Mouse (Mus musculus): ENCODE data around the gene Hsd11b1. TPM values are rescaled to one million over a fixed set of nuclear protein-coding genes. Genes with fewer than 3 reads are reported as not detected.
"Not testable (repeated sequence)": the region's sequence is repeated elsewhere in the genome, so short reads cannot be mapped to it uniquely, and the experiment has no call there.

The Hsd11b1 gene
- total RNA-seq (2021), result 1 to 10 TPM; 6.7 to 7.2 TPM

- no peak for DNase-seq (ENCODE audit: low spot score)
- intact Hi-C loops (cut with DNase I), result no loop called here
Measured at GRCm38 (mm10) chr1:193263955-193264598, at the start of gene Hsd11b1. Gene Hsd11b1, minus strand, starts transcription at chr1:193264075.

- no peak for DNase-seq (ENCODE audit: low spot score)
- intact Hi-C loops (cut with DNase I), result no loop called here
Measured at GRCm38 (mm10) chr1:193311596-193311995, 47.7 kb upstream of the Hsd11b1 start.

GRCm38 (mm10) chr1:193310519-193311085 is 46.7 kb upstream of the Hsd11b1 start:
- intact Hi-C loops (cut with DNase I), result no loop called here
- DNase-seq (ENCODE audit: low spot score), result no peak

- intact Hi-C loops (cut with DNase I), result no loop called here
- DNase-seq (ENCODE audit: low spot score), result no peak
Measured at GRCm38 (mm10) chr1:193309785-193310518, 46.1 kb upstream of the Hsd11b1 start.

GRCm38 (mm10) chr1:193306832-193307231 is 43.0 kb upstream of the Hsd11b1 start:
- intact Hi-C loops (cut with DNase I), result no loop called here
- no peak for DNase-seq (ENCODE audit: low spot score)

- no peak for DNase-seq (ENCODE audit: low spot score)
- intact Hi-C loops (cut with DNase I), result no loop called here
Measured at GRCm38 (mm10) chr1:193305386-193305785, 41.5 kb upstream of the Hsd11b1 start.

- no peak for DNase-seq (ENCODE audit: low spot score)
- intact Hi-C loops (cut with DNase I), result no loop called here
Measured at GRCm38 (mm10) chr1:193303096-193303495, 39.2 kb upstream of the Hsd11b1 start.

GRCm38 (mm10) chr1:193302093-193302405 is 38.2 kb upstream of the Hsd11b1 start:
- DNase-seq (ENCODE audit: low spot score), result no peak
- intact Hi-C loops (cut with DNase I), result no loop called here

- DNase-seq (ENCODE audit: low spot score), result no peak
- intact Hi-C loops (cut with DNase I), result no loop called here
Measured at GRCm38 (mm10) chr1:193301216-193302092, 37.6 kb upstream of the Hsd11b1 start.

GRCm38 (mm10) chr1:193299995-193300394 is 36.1 kb upstream of the Hsd11b1 start:
- DNase-seq (ENCODE audit: low spot score), result no peak
- intact Hi-C loops (cut with DNase I), result no loop called here

- no peak for DNase-seq (ENCODE audit: low spot score)
- intact Hi-C loops (cut with DNase I), result no loop called here
Measured at GRCm38 (mm10) chr1:193298141-193298765, 34.4 kb upstream of the Hsd11b1 start.

- no peak for DNase-seq (ENCODE audit: low spot score)
- intact Hi-C loops (cut with DNase I), result no loop called here
Measured at GRCm38 (mm10) chr1:193295920-193296319, 32.0 kb upstream of the Hsd11b1 start.

- no peak for DNase-seq (ENCODE audit: low spot score)
- intact Hi-C loops (cut with DNase I), result no loop called here
Measured at GRCm38 (mm10) chr1:193293926-193294325, 30.1 kb upstream of the Hsd11b1 start.

GRCm38 (mm10) chr1:193293039-193293438 is 29.2 kb upstream of the Hsd11b1 start:
- DNase-seq (ENCODE audit: low spot score), result no peak

GRCm38 (mm10) chr1:193290686-193291085 is 26.8 kb upstream of the Hsd11b1 start:
- DNase-seq (ENCODE audit: low spot score), result no peak
- intact Hi-C loops (cut with DNase I), result no loop called here

More at GRCm38 (mm10) chr1:193293039-193293438, 29.2 kb upstream of the Hsd11b1 start:
- intact Hi-C loops (cut with DNase I), result no loop called here

- intact Hi-C loops (cut with DNase I), result no loop called here
- no peak for DNase-seq (ENCODE audit: low spot score)
Measured at GRCm38 (mm10) chr1:193289914-193290313, 26.0 kb upstream of the Hsd11b1 start.

GRCm38 (mm10) chr1:193289076-193289475 is 25.2 kb upstream of the Hsd11b1 start:
- intact Hi-C loops (cut with DNase I), result no loop called here
- DNase-seq (ENCODE audit: low spot score), result no peak

GRCm38 (mm10) chr1:193287578-193287977 is 23.7 kb upstream of the Hsd11b1 start:
- DNase-seq (ENCODE audit: low spot score), result no peak
- intact Hi-C loops (cut with DNase I), result no loop called here

- DNase-seq (ENCODE audit: low spot score); intact Hi-C loops (cut with DNase I): not testable (repeated sequence)
Measured at GRCm38 (mm10) chr1:193285766-193286325, 22.0 kb upstream of the Hsd11b1 start.

Measured in heart, postnatal 25 days (tissue).